Mouse (Mus musculus) midbrain, embryonic 15.5 days (tissue): Measurements from ENCODE around the gene Arhgap8. TPM values are rescaled to one million over a fixed set of nuclear protein-coding genes. Genes with fewer than 3 reads are reported as not detected.

Experiments used
- ATAC-seq: fragments of 200-750 bp; cut with Nextera tagmentation; replicated peaks from 2 replicates; pipeline ENCODE4 v1.8.0; 2017; ENCODE audit warnings: moderate TSS enrichment
- H3K27ac ChIP-seq: fragments of 300-500 bp; sonication (generic); 2 replicates; pipeline ENCODE4 v1.5.1; 2015; ENCODE audit warnings: mild to moderate bottlenecking, inconsistent platforms
- H3K27me3 ChIP-seq: fragments of 300-500 bp; sonication (generic); replicated peaks from 2 replicates; pipeline ENCODE4 v1.6.1; 2015; ENCODE audit warnings: inconsistent platforms
- H3K36me3 ChIP-seq: fragments of 300-500 bp; sonication (generic); replicated peaks from 2 replicates; pipeline ENCODE4 v1.6.1; 2015; ENCODE audit warnings: inconsistent platforms
- H3K4me1 ChIP-seq: fragments of 300-500 bp; sonication (generic); 2 replicates; pipeline ENCODE4 v1.6.1; 2015; ENCODE audit warnings: inconsistent platforms
- H3K4me2 ChIP-seq: fragments of 300-500 bp; sonication (generic); 2 replicates; pipeline ENCODE4 v1.6.1; 2015; ENCODE audit warnings: inconsistent platforms, mild to moderate bottlenecking, moderate library complexity
- H3K4me3 ChIP-seq: fragments of 300-500 bp; sonication (generic); 2 replicates; pipeline ENCODE4 v1.5.1; 2015; ENCODE audit warnings: mild to moderate bottlenecking, inconsistent platforms
- H3K9ac ChIP-seq: fragments of 300-500 bp; sonication (generic); 2 replicates; pipeline ENCODE4 v1.6.1; 2015; ENCODE audit warnings: mild to moderate bottlenecking, inconsistent platforms
- H3K9me3 ChIP-seq: fragments of 300-500 bp; sonication (generic); 2 replicates; pipeline ENCODE4 v1.6.1; 2016; ENCODE audit warnings: inconsistent platforms
- WGBS: fragments of 180-500 bp; shearing (Covaris S2); methylation state at CpG from one replicate; pipeline ENCODE4 v1.1.7; 2015; ENCODE audit warnings: mixed read lengths; 5-methylcytosine and 5-hydroxymethylcytosine counted together
- polyA plus RNA-seq: library from polyadenylated mRNA; unstranded; fragments of >200 nt; fragmentation: Nextera tagmentation; extraction: Ambion mirVana; gene quantifications from 2 replicates; pipeline ENCODE4 v1.2.1, GENCODE M21; 2015

Gene Arhgap8
- polyA plus RNA-seq: 0.59 and 0.73 TPM in 2 replicates

DNA sequence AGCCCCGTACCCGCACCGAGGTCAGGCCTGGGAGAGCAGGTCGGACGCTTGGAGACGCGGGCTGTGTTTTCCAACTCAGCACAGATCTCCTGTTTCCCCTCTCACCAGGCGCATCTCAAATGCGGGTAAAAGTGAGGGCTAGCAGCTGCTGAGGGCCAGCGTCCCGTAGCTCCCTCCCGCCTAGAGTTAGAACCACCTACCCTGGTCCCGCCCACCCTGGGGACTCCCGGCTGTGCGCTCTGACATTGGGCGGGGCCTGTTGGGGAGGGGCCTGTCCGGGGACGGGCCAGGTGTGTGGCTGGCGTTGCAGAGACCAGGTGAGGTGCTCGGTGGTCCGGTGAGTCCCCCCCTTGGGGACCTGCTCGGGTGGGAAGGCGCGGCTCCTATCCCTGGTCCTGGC, at the start of gene Arhgap8:
TSS of gene Arhgap8 (plus strand) at position 262 of the 400 bp plus-strand sequence.
- H3K27me3 ChIP-seq: peaks cover 29% of the 10 kb centered on the region
- WGBS: 2% methylated on average over 24 of the region's 24 CpGs

GRCm38 (mm10) chr15:84670657-84671055, 49.2 kb upstream of the Arhgap8 start:
- WGBS: 88% methylated on average over 4 of the region's 4 CpGs
- no peak overlapping the region for H3K27ac ChIP-seq
- no peak for ATAC-seq

More for the DNA sequence above, at the start of gene Arhgap8:
- no peaks in the 10 kb centered on the region for H3K9me3 ChIP-seq
- peaks cover 15% of the 10 kb centered on the region for H3K4me1 ChIP-seq
- no peak within 1 kb of the TSS for H3K9ac ChIP-seq
- H3K4me2 ChIP-seq: peak within 1 kb of the TSS; percentile 17
- no peaks in the 10 kb centered on the region for H3K36me3 ChIP-seq
- H3K27ac ChIP-seq: no peak within 1 kb of the TSS
- no peak within 1 kb of the TSS for H3K4me3 ChIP-seq
- no peak for ATAC-seq

GRCm38 (mm10) chr15:84671401-84672307, 48.2 kb upstream of the Arhgap8 start:
- Histone ChIP-seq H3K27me3 (no peaks in the 10 kb centered on the region), H3K9me3 (no peaks in the 10 kb centered on the region), H3K4me3 (no peak overlapping the region), H3K36me3 (no peaks in the 10 kb centered on the region), H3K9ac (no peak overlapping the region), H3K4me2 (no peak overlapping the region), H3K4me1 (no peaks in the 10 kb centered on the region; the same call in 1 of the 2 replicates), H3K27ac (no peak overlapping the region)
- ATAC-seq: 0 out of 2 replicates have a peak, but pooled peaks have one; percentile 16
- 48% methylated on average over 9 of the region's 9 CpGs for WGBS

More at GRCm38 (mm10) chr15:84670657-84671055, 49.2 kb upstream of the Arhgap8 start:
- H3K36me3 ChIP-seq: no peaks in the 10 kb centered on the region
- H3K27me3 ChIP-seq: no peaks in the 10 kb centered on the region
- H3K4me1 ChIP-seq: peaks cover 7% of the 10 kb centered on the region
- H3K9ac ChIP-seq: no peak overlapping the region
- no peak overlapping the region for H3K4me3 ChIP-seq
- no peaks in the 10 kb centered on the region for H3K9me3 ChIP-seq
- no peak overlapping the region for H3K4me2 ChIP-seq

DNA sequence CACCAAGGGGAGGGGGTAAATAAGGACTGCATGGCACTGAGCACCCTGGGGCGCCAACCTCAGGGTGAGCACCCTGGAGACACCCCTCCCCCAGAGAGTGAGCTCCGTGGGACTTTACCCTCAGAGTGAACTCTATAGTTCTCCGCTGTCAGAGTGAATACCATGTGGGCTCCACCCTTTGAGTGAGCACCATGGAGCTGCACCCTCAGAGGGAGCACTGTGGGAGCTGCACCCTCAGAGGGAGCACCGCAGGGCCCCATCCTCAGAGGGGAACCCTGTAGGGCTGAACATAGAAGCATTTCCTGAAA, 47.6 kb upstream of the Arhgap8 start:
- Histone ChIP-seq H3K4me3 (no peak overlapping the region), H3K4me1 (no peaks in the 10 kb centered on the region; the same call in 1 of the 2 replicates), H3K27ac (no peak overlapping the region), H3K36me3 (no peaks in the 10 kb centered on the region), H3K9me3 (no peaks in the 10 kb centered on the region), H3K27me3 (no peaks in the 10 kb centered on the region), H3K4me2 (no peak overlapping the region), H3K9ac (no peak overlapping the region)
- 78% methylated on average over 4 of the region's 4 CpGs for WGBS
- ATAC-seq: peak; percentile 40; the same call in 1 of the 2 replicates

DNA sequence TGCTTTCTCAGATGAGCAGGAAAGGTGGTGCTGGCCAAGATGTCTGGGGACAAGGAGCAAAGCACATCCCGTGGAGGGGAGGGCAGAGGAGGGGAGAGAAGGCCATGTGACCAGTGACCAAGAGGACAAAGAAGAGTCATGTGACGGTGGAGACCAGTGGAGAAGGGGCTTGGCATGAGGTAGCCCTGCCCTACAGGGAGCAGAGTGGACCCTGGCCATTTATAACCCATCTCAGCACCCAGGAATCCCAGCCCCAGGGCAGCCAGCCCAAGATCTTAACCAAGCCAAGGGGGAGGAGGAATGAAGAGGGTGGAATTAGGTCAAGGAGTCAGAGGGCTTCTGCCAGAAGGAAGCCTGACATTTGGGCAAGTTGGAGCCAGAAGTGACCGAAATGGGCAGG, 47.2 kb upstream of the Arhgap8 start:
- WGBS: 65% methylated on average over 3 of the region's 3 CpGs
- Histone ChIP-seq H3K4me2 (no peak overlapping the region), H3K4me1 (no peaks in the 10 kb centered on the region; the same call in 1 of the 2 replicates), H3K27me3 (no peaks in the 10 kb centered on the region), H3K9me3 (no peaks in the 10 kb centered on the region), H3K9ac (no peak overlapping the region), H3K4me3 (no peak overlapping the region), H3K27ac (no peak overlapping the region), H3K36me3 (no peaks in the 10 kb centered on the region)
- ATAC-seq: 0 out of 2 replicates have a peak, but pooled peaks have one; percentile 24

- no peak overlapping the region for H3K9ac ChIP-seq
- H3K9me3 ChIP-seq: no peaks in the 10 kb centered on the region
- no peaks in the 10 kb centered on the region for H3K36me3 ChIP-seq
- H3K4me1 ChIP-seq: no peaks in the 10 kb centered on the region; the same call in 1 of the 2 replicates
- peaks cover 6% of the 10 kb centered on the region; the same call in 1 of the 2 replicates for H3K27me3 ChIP-seq
- WGBS: 81% methylated on average over 11 of the region's 11 CpGs
- no peak for ATAC-seq
- no peak overlapping the region for H3K4me2 ChIP-seq
- H3K4me3 ChIP-seq: no peak overlapping the region
- H3K27ac ChIP-seq: no peak overlapping the region
These were observed 45.4 kb upstream of the Arhgap8 start for GRCm38 (mm10) chr15:84674329-84675067.

DNA sequence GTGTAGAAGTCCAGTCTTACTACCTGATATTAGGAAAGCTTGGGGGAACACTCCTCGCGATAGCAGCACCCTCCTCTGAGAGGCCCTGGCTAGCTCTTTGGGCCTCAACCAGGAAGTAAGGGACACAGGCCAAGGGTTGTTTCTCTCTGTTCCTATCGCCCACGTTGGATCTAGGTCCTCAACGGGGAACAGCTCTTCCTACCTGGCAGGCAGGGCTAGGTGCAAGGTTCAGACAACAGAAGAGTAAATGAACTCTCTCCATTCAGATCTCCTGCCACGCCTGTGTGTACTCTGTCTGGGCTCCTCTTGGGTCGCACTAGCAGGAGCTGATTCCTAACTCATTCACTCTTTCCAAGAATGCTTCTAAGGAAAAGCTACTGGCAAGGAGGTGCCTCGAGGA, 44.5 kb upstream of the Arhgap8 start:
- no peak overlapping the region for H3K9ac ChIP-seq
- H3K4me1 ChIP-seq: peaks cover 2% of the 10 kb centered on the region
- no peak for ATAC-seq
- H3K4me3 ChIP-seq: no peak overlapping the region
- H3K36me3 ChIP-seq: no peaks in the 10 kb centered on the region
- no peak overlapping the region for H3K27ac ChIP-seq
- no peak overlapping the region for H3K4me2 ChIP-seq
- WGBS: 82% methylated on average over 8 of the region's 8 CpGs
- H3K27me3 ChIP-seq: peaks cover 13% of the 10 kb centered on the region
- no peaks in the 10 kb centered on the region for H3K9me3 ChIP-seq

DNA sequence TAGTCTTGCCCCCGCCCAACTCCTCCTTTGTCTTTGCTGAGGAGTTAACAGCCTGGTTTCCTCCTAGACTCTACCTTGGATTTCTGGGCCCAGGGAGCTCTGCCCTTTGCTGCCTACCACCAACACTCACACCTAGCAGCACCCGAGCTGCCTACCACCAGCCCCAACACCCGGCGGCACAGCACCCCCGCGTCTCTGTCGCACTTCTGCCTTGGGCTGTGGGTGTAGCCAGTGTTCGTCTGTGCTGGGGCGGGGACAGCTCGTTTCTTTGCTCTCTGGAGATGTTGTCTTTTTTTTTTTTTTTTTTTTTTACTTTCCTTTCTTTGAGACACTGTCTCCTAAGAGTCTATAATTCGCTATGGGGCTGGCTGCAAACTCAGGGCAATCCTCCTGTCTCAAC, 41.9 kb upstream of the Arhgap8 start:
- ATAC-seq: no peak

GRCm38 (mm10) chr15:84679090-84679489, 40.8 kb upstream of the Arhgap8 start:
- Histone ChIP-seq H3K27ac (no peak overlapping the region), H3K9me3 (no peaks in the 10 kb centered on the region), H3K4me1 (peaks cover 15% of the 10 kb centered on the region), H3K4me2 (no peak overlapping the region), H3K36me3 (no peaks in the 10 kb centered on the region), H3K4me3 (no peak overlapping the region), H3K27me3 (peaks cover 35% of the 10 kb centered on the region), H3K9ac (no peak overlapping the region)
- ATAC-seq: no peak
- 97% methylated on average over 4 of the region's 4 CpGs for WGBS

More for the DNA sequence above, 41.9 kb upstream of the Arhgap8 start:
- no peaks in the 10 kb centered on the region for H3K9me3 ChIP-seq
- 73% methylated on average over 11 of the region's 11 CpGs for WGBS
- peaks cover 15% of the 10 kb centered on the region for H3K4me1 ChIP-seq
- H3K27ac ChIP-seq: no peak overlapping the region
- no peak overlapping the region for H3K9ac ChIP-seq
- H3K4me3 ChIP-seq: no peak overlapping the region
- peaks cover 34% of the 10 kb centered on the region for H3K27me3 ChIP-seq
- no peaks in the 10 kb centered on the region for H3K36me3 ChIP-seq
- no peak overlapping the region for H3K4me2 ChIP-seq

DNA sequence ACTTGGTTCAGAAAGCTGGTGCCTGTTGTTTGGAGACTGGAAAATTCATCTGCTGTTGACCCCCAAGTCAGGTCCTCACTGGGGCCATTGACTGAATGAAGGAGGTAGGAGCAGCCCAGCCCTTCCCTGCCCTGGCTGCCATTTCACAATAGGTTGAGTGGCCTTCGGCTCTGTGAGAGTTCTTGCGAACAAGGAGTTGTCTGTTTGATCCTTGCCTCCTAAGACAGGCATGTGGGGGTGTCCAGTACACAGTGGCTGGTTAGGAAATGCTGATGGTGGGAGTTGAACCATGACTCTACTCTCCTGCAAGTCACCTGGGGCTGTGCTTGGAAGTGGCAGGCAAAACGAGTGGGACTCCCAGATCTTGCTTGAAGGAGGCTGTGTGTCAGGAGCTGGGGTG, 40.1 kb upstream of the Arhgap8 start:
- H3K9me3 ChIP-seq: no peaks in the 10 kb centered on the region
- no peak for ATAC-seq
- H3K4me3 ChIP-seq: no peak overlapping the region
- 77% methylated on average over 3 of the region's 3 CpGs for WGBS
- peaks cover 35% of the 10 kb centered on the region for H3K27me3 ChIP-seq
- no peak overlapping the region for H3K9ac ChIP-seq
- no peaks in the 10 kb centered on the region for H3K36me3 ChIP-seq
- H3K4me2 ChIP-seq: no peak overlapping the region
- peaks cover 15% of the 10 kb centered on the region for H3K4me1 ChIP-seq
- H3K27ac ChIP-seq: no peak overlapping the region

- no peaks in the 10 kb centered on the region for H3K36me3 ChIP-seq
- no peak overlapping the region for H3K27ac ChIP-seq
- no peaks in the 10 kb centered on the region for H3K9me3 ChIP-seq
- peaks cover 15% of the 10 kb centered on the region for H3K4me1 ChIP-seq
- peak overlapping the region; percentile 36 for H3K9ac ChIP-seq
- peak overlapping the region; percentile 94 for H3K4me2 ChIP-seq
- ATAC-seq: peak; percentile 25; the same call in 1 of the 2 replicates
- peak overlapping the region; percentile 45 for H3K4me3 ChIP-seq
- H3K27me3 ChIP-seq: peaks cover 35% of the 10 kb centered on the region
- WGBS: under 1% methylated on average over 74 of the region's 77 CpGs
These were observed 39.1 kb upstream of the Arhgap8 start for GRCm38 (mm10) chr15:84680545-84681454.
